Mouse (Mus musculus) neural tube, postnatal 0 days (tissue): ENCODE measurements around the gene Vmn1r24. TPM values are rescaled to one million over a fixed set of nuclear protein-coding genes. Genes with fewer than 3 reads are reported as not detected.

Experiments used
- polyA plus RNA-seq: library from polyadenylated mRNA; unstranded; fragments of >200 nt; fragmentation: Nextera tagmentation; extraction: Ambion mirVana; gene quantifications from 2 replicates; pipeline ENCODE4 v1.2.1, GENCODE M21; 2015

The Vmn1r24 gene
- not detected in 2 replicates for polyA plus RNA-seq

DNA sequence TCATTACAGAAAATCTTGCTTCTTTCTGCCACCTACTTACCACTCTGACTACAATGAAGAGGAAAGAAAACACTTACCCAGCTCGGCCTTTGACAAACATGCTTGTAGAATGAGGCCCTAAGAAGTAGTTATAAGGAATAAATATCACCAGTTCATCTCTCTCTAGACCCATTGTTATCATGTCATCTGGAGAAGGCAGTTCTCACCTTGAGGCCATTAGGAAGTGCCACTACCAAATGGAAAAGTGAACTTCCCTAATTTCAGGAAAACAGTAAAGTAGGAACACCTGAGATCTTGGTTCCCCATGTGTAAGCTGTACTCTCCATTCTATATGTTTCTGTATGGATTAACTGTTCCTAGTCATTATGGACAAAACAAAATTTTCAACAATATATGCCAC lies at the start of gene Vmn1r24:
Vmn1r24 (minus strand) TSS at position 101 of the 400 bp plus-strand sequence.

GRCm38 (mm10) chr6:57980710-57981109 lies 19.4 kb upstream of the Vmn1r24 start, which contains the start of gene Vmn1r25:
Gene Vmn1r25, minus strand, starts transcription at chr6:57980810.

GRCm38 (mm10) chr6:57926738-57927137 lies 34.6 kb downstream of the Vmn1r24 start, which contains the start of gene Vmn1r23:
Gene Vmn1r23, minus strand, starts transcription at chr6:57926838.

DNA sequence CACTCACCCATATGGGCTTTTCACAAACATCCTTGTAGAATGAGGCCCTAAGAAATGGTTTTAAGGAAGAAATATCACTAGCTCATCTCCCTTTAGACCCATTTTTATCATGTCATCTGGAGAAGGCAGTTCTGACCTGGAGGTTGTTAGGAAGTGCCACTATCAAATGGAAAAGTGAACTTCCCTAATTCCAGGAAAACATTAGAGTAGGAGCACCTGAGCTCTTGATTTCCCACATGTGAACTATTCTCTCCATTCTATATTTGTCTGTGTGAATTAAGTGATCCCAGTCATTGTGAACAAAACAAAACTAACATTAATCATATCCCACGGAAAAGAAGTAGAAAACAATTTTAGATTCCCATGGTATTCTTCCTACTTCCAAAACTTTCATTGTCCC lies 53.4 kb downstream of the Vmn1r24 start, which contains the start of gene Vmn1r22:
Vmn1r22 (minus strand) TSS at position 101 of the 400 bp plus-strand sequence.

Other genes starting within 250 kb of the Vmn1r24 start
- gene Vopp1, start 136.3 kb downstream of the Vmn1r24 start, polyA plus RNA-seq, result 87.9 and 106 TPM in 2 replicates
- gene Vmn1r21, start 111.2 kb downstream of the Vmn1r24 start, polyA plus RNA-seq, result 0.09 TPM in 1 of 2 replicates, not detected in the other
- not detected in 2 replicates for gene Vmn1r22, start 53.5 kb downstream of the Vmn1r24 start, polyA plus RNA-seq
- not detected in 2 replicates for gene Vmn1r23, start 34.7 kb downstream of the Vmn1r24 start, polyA plus RNA-seq
- not detected in 2 replicates for gene Vmn1r25, start 19.3 kb upstream of the Vmn1r24 start, polyA plus RNA-seq
- gene Vmn1r26, start 53.7 kb upstream of the Vmn1r24 start, polyA plus RNA-seq, result not detected in 2 replicates